Comparison of ENCODE assay signal across 9 mouse cellular contexts in the genomic region with DNA sequence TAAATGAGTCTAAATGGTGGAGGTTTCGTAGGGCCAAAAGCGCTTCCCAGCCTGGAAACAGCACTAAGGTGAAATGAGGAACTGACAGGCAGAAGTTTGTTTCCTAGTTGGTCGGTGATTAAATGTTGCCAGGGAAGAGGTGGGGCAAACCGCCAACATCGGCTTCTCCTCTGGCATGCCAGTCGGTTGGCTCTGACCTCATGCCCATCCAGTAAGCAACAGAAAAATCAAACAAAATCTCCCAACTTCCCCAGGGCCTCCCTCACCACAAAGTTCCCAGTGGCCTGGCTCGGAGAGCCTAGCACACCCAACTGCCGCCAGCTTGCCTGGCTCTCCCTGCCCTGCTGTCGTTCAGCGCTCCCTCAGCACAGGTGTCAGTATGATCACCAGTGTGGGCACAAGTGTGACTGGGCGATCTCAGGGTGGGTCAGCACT. TPM values are rescaled to one million over a fixed set of nuclear protein-coding genes. Genes with fewer than 3 reads are reported as not detected.
DNase-seq lines count a peak whose midpoint lies in the region; ATAC-seq and TF ChIP-seq lines count a peak whose summit lies in the region.
"Had no signal": no experiment of that assay in that cellular context is flagged by ENCODE, and none has a peak within 500 bp of the region (broad histone marks: within the 10 kb centered on the region; RNA-seq: fewer than 3 reads in every experiment).

No protein-coding gene starts in this region.

- no peak for ATAC-seq in kidney, embryonic 16.5 days (ENCODE audit: low FRiP score, low TSS enrichment)
- ATAC-seq in G1E (ENCODE audit: extremely low read depth, insufficient number of reproducible peaks, low FRiP score, poor library complexity, severe bottlenecking) = peak; percentile 10; the same call in 1 of the 2 replicates

- H3K4me2 ChIP-seq in kidney, embryonic 16.5 days (replicated peaks; ENCODE audit: low read depth, low read length) = no peak overlapping the region
- H3K4me2 ChIP-seq: heart, embryonic 13.5 days had no signal

- H3K4me1 ChIP-seq in kidney, adult 2 months (ENCODE audit: control insufficient read depth, insufficient read depth, low read length) = peaks cover 17% of the 10 kb centered on the region; the same call in 1 of the 2 replicates
- peaks cover 29% of the 10 kb centered on the region for H3K4me1 ChIP-seq in kidney, embryonic 16.5 days (ENCODE audit: insufficient read depth, low read length)
- H3K4me1 ChIP-seq in G1E (ENCODE audit: insufficient read depth, low read depth, low read length) = peaks cover 23% of the 10 kb centered on the region
- H3K4me1 ChIP-seq in thymus, adult 2 months (replicated peaks; ENCODE audit: control insufficient read depth, insufficient read depth, low read length) = peaks cover 25% of the 10 kb centered on the region
- H3K4me1 ChIP-seq: heart, embryonic 13.5 days had no signal

- no peaks in the 10 kb centered on the region for H3K9me3 ChIP-seq in kidney, embryonic 16.5 days (ENCODE audit: low read length)
- peaks cover 7% of the 10 kb centered on the region for H3K9me3 ChIP-seq in G1E (replicated peaks)
- H3K9me3 ChIP-seq: heart, embryonic 13.5 days had no signal

- no peak for TF ChIP-seq CTCF in kidney, adult 2 months (conservative IDR thresholded peaks at IDR 0.05; ENCODE audit: insufficient read depth, insufficient read length, low read depth, low read length)
- no peak for TF ChIP-seq CTCF in G1E (IDR thresholded peaks at IDR 0.05; ENCODE audit: low read depth, low read length)
- TF ChIP-seq CTCF in thymus, adult 2 months (IDR thresholded peaks at IDR 0.05; ENCODE audit: borderline replicate concordance, control insufficient read depth, extremely low read depth, insufficient read depth, low read length, poor library complexity) = no peak

- 44% methylated on average over 11 of the region's 11 CpGs for WGBS in kidney, adult 2 months
- WGBS in kidney, embryonic 16.5 days = 77% methylated on average over 11 of the region's 11 CpGs
- 34% methylated on average over 11 of the region's 11 CpGs for WGBS in thymus, adult 2 months

- no peaks in the 10 kb centered on the region for H3K36me3 ChIP-seq in kidney, adult 2 months (ENCODE audit: control insufficient read depth, insufficient read depth, low read length)
- no peaks in the 10 kb centered on the region for H3K36me3 ChIP-seq in kidney, embryonic 16.5 days (ENCODE audit: insufficient read depth, low read length)
- peaks cover 75% of the 10 kb centered on the region for H3K36me3 ChIP-seq in G1E (replicated peaks)
- H3K36me3 ChIP-seq in thymus, adult 2 months (ENCODE audit: control insufficient read depth, insufficient read depth, low read length) = no peaks in the 10 kb centered on the region
- H3K36me3 ChIP-seq: heart, embryonic 13.5 days had no signal

- peak; percentile 74 for DNase-seq in kidney, adult 2 months
- no peak for DNase-seq in G1E (ENCODE audit: low spot score)
- DNase-seq in cerebellum, adult 8-10 months = peak; percentile 18
- DNase-seq in lung, postnatal 25 days (ENCODE audit: low spot score) = peak; percentile 26
- no peak for DNase-seq in spleen, adult 12 weeks (ENCODE audit: low spot score)
- DNase-seq in thymus, adult 2 months = no peak
- no peak for DNase-seq in spleen, adult 18-20 months

- no peaks in the 10 kb centered on the region for H3K27me3 ChIP-seq in kidney, adult 2 months (replicated peaks; ENCODE audit: control insufficient read depth, insufficient read depth, low read length)
- H3K27me3 ChIP-seq in kidney, embryonic 16.5 days (ENCODE audit: insufficient read depth, low read length) = no peaks in the 10 kb centered on the region
- H3K27me3 ChIP-seq in G1E (ENCODE audit: insufficient read depth, low read length) = no peaks in the 10 kb centered on the region
- H3K27me3 ChIP-seq in thymus, adult 2 months (ENCODE audit: control insufficient read depth, insufficient read depth, low read length) = no peaks in the 10 kb centered on the region
- H3K27me3 ChIP-seq: heart, embryonic 13.5 days had no signal

- no peak overlapping the region for H3K4me3 ChIP-seq in kidney, adult 2 months (ENCODE audit: insufficient read depth, low read depth, low read length)
- H3K4me3 ChIP-seq in kidney, embryonic 16.5 days (ENCODE audit: low read length) = no peak overlapping the region
- H3K4me3 ChIP-seq in G1E (ENCODE audit: low read depth, low read length) = no peak overlapping the region
- no peak overlapping the region for H3K4me3 ChIP-seq in thymus, adult 2 months (ENCODE audit: control insufficient read depth, insufficient read depth, low read length)
- H3K4me3 ChIP-seq: heart, embryonic 13.5 days had no signal

- peak overlapping the region; percentile 32 for H3K27ac ChIP-seq in kidney, adult 2 months (ENCODE audit: insufficient read depth, low read depth, low read length)
- H3K27ac ChIP-seq in kidney, embryonic 16.5 days (ENCODE audit: low read length) = no peak overlapping the region
- no peak overlapping the region for H3K27ac ChIP-seq in thymus, adult 2 months (ENCODE audit: control insufficient read depth, insufficient read depth, low read length)
- H3K27ac ChIP-seq: heart, embryonic 13.5 days had no signal

- TF ChIP-seq POLR2A in kidney, adult 2 months (IDR thresholded peaks at IDR 0.05; ENCODE audit: low read depth, low read length) = no peak
- TF ChIP-seq POLR2A in thymus, adult 2 months (IDR thresholded peaks at IDR 0.05; ENCODE audit: control insufficient read depth, extremely low read depth, insufficient read depth, low read length, poor library complexity) = no peak

- no peak overlapping the region for H3K9ac ChIP-seq in kidney, embryonic 16.5 days (replicated peaks; ENCODE audit: low read length)
- H3K9ac ChIP-seq: heart, embryonic 13.5 days had no signal

RNA-seq across cellular contexts. Expression of gene Abcc4, which starts 31.3 kb away (rescaled TPM):
- polyA plus RNA-seq in kidney, adult 2 months (2012; rRNA removed) = 30.8 and 31.3 TPM in 2 replicates
- polyA plus RNA-seq in kidney, embryonic 16.5 days (2015; fragmentation: Nextera tagmentation; extraction: Ambion mirVana) = 7.4 and 7.9 TPM in 2 replicates
- 22.9 and 25.2 TPM in 2 replicates for total RNA-seq in G1E (2014; fragmentation: Nextera tagmentation)
- total RNA-seq in G1E (2017) = 13.3 and 16.2 TPM in 2 replicates
- polyA plus RNA-seq in G1E (2012) = 9.7 and 10.5 TPM in 2 replicates
- polyA plus RNA-seq in thymus, adult 2 months (2012; rRNA removed) = 5.5 and 5.8 TPM in 2 replicates

Comparison
In these comparisons a context has a peak if more than half of its experiments do, and no peak if none do; other contexts are left out.
1. DNase-seq: peak in kidney, adult 2 months (single experiment), cerebellum, adult 8-10 months (single experiment) and lung, postnatal 25 days (single experiment); none in G1E (single experiment), spleen, adult 12 weeks (single experiment), thymus, adult 2 months (single experiment) and spleen, adult 18-20 months (0 of 2).